Mouse (Mus musculus) leukemia stem cell, adult 10-12 weeks (primary cell): ENCODE results near the gene Cdk6. TPM values are rescaled to one million over a fixed set of nuclear protein-coding genes. Genes with fewer than 3 reads are reported as not detected.

Experiments
- polyA plus RNA-seq: library from polyadenylated mRNA; stranded (reverse); fragments of >175 nt; gene quantifications from 2 replicates; pipeline ENCODE4 v1.2.3, GENCODE M21; 2012; ENCODE audit warnings: low replicate concordance

Cdk6 gene
- polyA plus RNA-seq: 24.8 and 79.2 TPM in 2 replicates

GRCm38 (mm10) chr5:3341111-3341911, at the start of gene Cdk6:
TSS of gene Cdk6 (plus strand) at chr5:3341485.

GRCm38 (mm10) chr5:3543629-3544479, 202.6 kb downstream of the Cdk6 start, which contains the start of gene Fam133b:
TSS of gene Fam133b (plus strand) at chr5:3543833.

GRCm38 (mm10) chr5:3571266-3571665, 230.0 kb downstream of the Cdk6 start, which contains the start of gene 1700109H08Rik:
TSS of gene 1700109H08Rik (plus strand) at chr5:3571566.

Other genes with a start within 250 kb of the Cdk6 start
- 5.1 and 13.2 TPM in 2 replicates for gene Fam133b, start 202.3 kb downstream of the Cdk6 start, polyA plus RNA-seq
- gene 1700109H08Rik, start 230.1 kb downstream of the Cdk6 start, polyA plus RNA-seq: 0.10 and 0.63 TPM in 2 replicates